Mouse (Mus musculus) embryo, embryonic 11.5 days (tissue): ENCODE measurements at regions not wholly inside any gene's neighbourhood (a gene's known extent, or its start where the extent isn't known, plus 50 kb on each side); places are given as distances from the start of the nearest gene placed in this dataset.

Source experiments
- DNase-seq: peaks from one replicate; pipeline ENCODE4 v3.0.0-alpha.2; 2012; ENCODE audit warnings: low read depth, low spot score

DNA sequence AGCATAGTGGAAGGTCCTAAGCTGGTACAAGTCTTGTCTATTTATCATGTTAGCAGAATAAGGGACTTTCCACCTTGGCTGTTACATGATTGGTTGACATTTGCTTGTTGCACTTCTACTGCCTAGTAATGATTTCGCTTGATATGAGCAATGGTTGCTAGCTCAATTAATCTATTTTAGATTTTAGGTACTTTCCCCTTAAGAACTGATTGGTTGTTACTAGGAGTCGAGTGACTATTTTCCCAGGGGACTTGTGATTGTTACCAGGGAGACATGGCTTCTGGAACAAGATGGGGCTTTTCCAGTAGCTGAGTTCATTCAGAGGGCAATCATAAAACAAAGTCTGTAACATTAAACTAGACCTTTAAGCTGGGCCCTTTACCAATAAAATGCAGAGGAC lies 100.9 kb downstream of the Nup35 start:
- no peak for DNase-seq

DNA sequence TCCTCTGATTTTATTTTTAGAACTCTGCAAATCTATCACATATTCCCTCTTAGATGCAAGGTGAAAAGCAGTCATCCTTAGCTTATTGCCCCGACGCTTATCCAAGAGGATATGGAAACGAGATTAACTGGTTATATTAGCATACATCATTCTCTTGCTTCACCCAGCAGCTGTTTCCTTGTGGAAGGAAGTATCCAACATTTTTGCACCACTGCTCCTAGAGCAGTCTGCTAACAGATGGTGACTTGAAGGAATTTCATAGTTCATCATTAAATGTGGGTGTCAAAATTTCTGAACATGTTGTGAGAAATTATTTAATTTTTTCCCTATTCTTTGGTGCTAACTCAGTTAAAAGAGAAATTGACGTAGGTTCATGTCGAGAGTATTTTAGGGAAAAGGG lies 107.0 kb downstream of the Nup35 start:
- DNase-seq = no peak

DNA sequence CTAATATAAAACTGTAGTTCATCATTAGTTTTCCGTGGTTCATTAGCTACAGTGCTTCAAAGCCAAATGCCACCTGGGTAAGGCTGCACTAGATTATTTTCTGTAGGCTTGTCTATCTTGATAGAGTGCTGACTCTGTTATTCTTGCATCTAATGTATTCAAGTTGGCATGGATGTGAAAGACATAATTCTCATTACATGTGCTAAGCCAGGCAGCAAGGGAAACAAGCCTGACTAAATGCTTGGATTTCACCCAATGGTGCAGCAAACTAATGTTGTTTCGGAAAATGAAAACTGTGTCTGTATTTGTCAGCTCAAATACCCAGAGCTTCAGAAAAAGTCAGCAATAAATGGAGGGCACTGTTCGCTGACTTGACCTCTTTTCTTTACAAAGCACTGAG lies 114.3 kb downstream of the Nup35 start:
- no peak for DNase-seq

- DNase-seq = no peak
Measured at GRCm38 (mm10) chr2:80746737-80747136, 129.7 kb downstream of the Nup35 start.

DNA sequence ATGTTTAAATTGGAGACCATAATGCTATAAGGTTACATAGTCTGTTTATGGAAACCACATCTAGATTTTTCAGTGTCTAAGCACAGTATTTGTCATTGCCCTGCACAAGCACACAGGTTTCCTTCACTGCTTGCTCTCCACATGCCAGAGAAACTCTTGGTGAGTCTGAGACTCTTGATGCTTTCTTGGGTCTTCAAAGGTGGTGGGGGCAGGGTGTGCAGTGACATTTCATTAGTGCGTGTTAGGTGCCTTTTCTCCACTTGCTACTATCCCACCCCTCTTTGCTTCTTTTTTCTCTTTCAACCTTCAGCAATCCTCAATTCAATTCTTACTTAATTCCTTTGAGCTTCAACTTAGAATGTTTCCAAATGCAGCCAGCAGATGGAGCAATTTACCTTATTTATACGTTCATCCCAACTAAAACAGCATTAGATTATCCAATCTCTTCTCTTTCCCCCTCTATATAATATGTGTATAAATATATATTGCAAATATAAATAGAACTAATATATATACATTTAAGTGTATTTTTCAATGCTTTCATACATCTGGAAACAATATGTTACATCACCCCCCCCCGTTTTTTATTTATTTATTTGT lies 145.1 kb downstream of the Nup35 start:
- DNase-seq = peak; percentile 49

- DNase-seq = no peak
Measured at GRCm38 (mm10) chr2:80771176-80771575, 154.1 kb downstream of the Nup35 start.

DNA sequence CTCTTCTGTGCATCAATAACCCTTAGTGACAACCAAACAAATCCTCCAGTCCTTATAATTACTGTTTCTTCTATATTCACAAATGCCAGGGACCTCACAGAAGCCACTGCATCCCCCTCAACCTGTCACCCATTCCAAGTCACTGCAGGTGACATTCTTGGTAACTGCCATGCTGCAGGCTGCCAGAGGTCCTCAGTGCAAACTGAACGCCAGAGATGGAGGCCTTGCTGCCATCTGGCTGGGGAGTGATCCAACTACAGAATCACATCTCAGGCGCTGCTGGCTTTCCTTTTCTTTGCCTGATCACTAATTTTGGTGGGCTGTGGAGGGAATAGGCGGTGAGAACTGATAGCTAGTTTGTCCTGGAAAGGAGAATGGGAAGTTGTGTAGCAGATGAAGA lies 155.4 kb downstream of the Nup35 start:
- DNase-seq = no peak

DNA sequence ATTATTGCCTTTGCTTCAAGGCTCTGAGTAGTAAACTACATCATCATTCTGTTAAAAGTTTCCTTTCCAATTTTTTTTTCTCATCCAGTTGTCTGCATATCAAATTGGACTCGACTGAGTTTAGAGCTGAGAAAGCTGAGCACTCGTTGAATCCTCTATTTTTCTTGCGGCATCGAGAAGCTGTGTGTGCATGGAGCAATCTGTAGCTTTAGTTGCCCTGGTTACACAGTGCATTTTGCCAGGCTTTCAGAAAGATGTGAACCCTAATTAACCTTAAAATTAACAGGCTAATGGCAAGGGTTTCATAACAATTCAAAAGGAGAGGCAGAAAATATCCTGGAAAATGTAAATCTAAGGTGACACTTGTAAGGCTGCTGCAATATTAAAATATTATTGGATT lies 169.3 kb downstream of the Nup35 start:
- no peak for DNase-seq

GRCm38 (mm10) chr2:80793345-80794147 lies 176.5 kb downstream of the Nup35 start:
- DNase-seq = no peak

GRCm38 (mm10) chr2:80794148-80794507 lies 177.1 kb downstream of the Nup35 start:
- DNase-seq = no peak

DNA sequence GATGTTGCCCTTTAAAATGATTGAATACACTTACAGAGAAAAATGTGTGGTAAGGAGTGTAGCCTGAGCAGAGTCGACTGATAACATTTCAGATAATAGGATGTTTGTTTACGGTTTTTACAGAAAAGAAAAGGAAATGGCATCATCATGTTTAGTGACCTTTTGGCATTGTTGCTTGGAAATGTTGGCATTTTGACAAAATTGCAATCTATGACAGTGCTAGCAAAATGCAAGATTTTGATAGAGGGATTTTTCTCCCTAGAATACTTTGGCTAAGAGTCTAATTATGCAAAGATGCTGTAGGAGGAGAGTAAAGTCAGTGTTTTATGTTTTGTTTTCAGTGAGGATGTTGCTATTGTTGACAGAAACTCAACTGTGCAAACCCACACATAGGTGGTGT lies 202.2 kb downstream of the Nup35 start:
- no peak for DNase-seq

DNA sequence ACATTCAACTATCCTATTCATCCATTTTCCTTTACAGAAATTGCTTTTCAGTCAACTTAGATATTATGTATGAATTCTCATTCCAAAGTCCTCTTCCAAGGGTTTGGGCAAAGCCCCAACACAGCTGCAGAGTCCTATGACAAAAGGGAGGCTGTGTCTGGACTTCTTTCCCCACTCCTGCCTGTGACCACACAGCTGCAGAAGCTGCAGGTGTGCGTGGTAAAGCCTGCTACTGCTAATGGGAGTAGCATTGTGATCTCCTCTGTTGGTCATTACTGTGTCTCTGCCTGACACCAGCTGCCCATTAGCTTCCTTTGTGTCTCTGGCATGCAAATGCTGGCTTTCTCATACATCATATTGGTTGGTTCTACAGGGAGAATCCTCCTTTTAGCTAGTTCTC lies 234.0 kb downstream of the Nup35 start:
- DNase-seq = no peak

DNA sequence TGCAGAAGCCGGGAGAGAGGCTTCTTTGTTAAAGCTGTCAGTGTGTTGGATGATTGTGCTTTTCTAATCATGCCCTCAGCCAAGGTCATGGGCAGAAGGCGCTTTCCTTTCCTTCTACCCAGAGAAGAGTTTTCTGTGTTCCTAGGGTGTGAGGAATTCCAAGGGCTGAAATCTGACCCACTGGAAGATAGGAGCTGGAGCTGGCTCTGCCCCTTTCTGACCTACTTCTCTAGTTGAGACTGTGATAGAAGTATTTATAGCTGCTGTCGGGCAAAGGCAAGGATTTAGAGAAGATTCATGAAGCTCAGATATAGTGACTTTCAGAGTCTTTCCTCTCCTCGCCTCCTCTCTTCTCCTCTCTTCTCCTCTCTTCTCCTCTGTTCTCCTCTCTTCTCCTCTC lies 238.2 kb downstream of the Nup35 start:
- no peak for DNase-seq

GRCm38 (mm10) chr2:80870046-80870445 lies 253.0 kb downstream of the Nup35 start:
- no peak for DNase-seq

GRCm38 (mm10) chr2:80870458-80870857 lies 253.4 kb downstream of the Nup35 start:
- no peak for DNase-seq

GRCm38 (mm10) chr2:80871356-80871755 lies 254.3 kb downstream of the Nup35 start:
- no peak for DNase-seq

GRCm38 (mm10) chr2:80878437-80878836 lies 261.4 kb downstream of the Nup35 start:
- DNase-seq = no peak

DNA sequence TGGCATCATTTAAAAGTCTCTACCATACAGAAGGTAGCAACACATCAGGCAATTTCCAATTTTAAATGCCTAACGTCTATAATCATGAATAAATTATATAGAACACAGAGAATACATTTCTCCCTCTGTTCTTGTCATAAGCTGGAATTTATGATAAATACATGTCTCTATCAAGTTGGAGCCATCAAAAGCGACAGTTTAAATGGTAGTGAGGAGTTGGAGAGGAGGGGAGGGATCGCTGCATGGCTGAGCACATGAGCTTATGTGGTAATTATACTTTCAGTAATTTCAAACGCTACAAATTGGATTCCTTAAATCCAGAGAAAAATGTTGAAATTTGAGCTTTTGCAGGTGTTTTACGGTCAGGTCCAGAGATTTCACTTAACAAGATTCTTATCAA lies 267.2 kb downstream of the Nup35 start:
- no peak for DNase-seq

DNA sequence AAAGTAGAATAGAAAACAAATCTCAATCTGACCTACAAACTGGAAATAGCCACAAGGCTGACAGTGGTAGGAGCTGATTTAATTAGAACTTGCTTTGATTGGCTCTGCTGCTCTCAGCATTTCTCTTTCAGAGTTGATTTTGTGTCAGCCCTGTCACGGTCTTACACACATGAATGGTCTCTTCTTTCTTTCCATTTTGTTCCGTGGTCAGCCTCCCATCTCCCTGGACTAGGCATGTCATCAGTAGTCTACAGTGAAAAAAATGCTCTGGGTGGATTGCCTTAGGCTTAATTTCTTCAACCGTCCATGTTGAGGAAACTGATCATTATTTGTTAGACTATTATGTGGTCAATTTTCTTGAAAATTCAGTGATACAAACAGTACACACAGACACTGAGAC lies 285.0 kb downstream of the Nup35 start:
- no peak for DNase-seq

GRCm38 (mm10) chr2:80913478-80913877 lies 296.4 kb downstream of the Nup35 start:
- DNase-seq = no peak

DNA sequence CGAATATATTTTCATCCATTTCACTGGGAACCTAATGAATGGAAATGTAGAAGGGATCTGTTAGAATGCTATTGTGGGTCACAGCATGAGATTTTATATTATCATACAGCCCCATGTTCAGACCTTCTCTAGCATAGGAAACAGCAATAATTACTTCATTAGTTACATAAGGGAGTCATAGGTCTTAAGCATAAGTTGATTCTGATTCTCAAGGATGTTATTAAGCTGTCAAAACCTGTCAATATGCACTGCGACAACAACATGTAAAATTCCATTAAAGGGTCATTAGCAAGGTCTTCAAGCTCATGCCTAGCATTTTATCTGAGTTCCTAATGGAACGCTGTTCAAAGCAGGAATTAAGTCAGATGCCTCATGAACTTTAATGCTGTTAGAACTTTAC lies 328.5 kb downstream of the Nup35 start:
- DNase-seq = no peak

DNA sequence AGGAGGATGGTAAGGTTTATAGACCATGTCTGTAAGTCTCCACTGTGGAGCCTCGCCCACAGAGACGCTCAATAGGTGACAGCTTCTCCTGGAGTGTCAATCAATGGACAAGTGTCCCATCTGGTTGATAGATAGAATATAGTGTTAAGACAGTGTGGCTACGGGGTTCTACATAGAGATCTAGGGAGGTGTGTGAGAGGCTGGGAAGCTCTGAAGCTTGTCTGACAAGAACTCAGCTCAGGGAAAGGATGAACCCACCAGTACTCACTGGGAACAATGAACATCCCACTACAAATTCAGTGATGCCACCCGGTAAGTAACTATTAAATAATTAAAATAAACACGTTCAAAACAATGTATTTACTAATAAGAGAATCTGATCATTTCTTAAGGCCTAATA lies 349.7 kb downstream of the Nup35 start:
- no peak for DNase-seq

DNA sequence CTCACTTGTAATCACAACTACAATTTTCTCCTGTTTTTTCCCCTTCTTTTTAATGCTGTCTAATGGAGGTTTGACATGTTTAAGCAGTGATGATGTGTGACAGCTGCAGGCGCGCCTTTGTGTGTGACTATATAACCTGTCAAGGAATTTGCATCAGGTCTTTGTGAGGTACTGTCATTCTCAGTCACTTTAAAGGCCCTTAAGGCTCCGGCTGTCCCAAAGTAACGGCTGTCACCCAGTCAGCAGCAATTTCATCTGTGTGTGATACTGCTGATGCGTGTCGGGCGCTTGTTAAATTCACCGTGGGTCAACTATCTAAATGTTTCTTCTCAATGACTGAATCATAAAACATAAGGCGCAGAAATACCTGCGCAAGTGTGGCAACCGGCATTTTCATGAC lies 350.2 kb downstream of the Nup35 start:
- no peak for DNase-seq

DNA sequence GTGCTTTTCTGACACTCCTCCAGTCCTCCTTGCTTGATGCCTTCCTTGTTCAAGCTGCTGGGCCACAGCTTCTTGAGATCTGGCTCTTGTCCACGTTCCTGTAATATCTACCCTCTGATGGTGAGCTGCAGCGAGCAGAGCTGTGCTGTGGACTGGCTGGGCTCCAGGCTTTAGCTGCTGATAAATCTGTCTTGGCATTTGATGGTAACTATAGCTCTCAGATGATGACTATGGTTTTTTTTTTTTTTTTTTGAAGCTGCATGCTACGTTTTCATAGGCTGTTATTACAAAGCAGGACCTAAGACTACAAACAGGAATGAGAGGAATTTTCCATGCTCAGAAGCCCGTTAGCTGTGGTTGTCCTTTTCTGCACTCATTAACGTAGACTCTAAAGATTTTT lies 352.3 kb downstream of the Nup35 start:
- no peak for DNase-seq
